Mouse (Mus musculus) ES-E14 (cell line): Measurements from ENCODE around the gene Cyth3. TPM values are rescaled to one million over a fixed set of nuclear protein-coding genes. Genes with fewer than 3 reads are reported as not detected.

Experiments
- DNase-seq: peaks from one replicate; pipeline ENCODE4 v3.0.0-alpha.2; 2013; ENCODE audit warnings: low read depth, low spot score
- H3K27ac ChIP-seq: 2 replicates; pipeline ENCODE4 v1.5.1; 2012; ENCODE audit warnings: low read depth, mild to moderate bottlenecking, low read length, moderate library complexity, mixed read lengths; ENCODE audit not compliant: poor library complexity, insufficient read depth, severe bottlenecking
- H3K36me3 ChIP-seq: 2 replicates; pipeline ENCODE4 v1.6.1; 2012; ENCODE audit warnings: mild to moderate bottlenecking, low read length, moderate library complexity, mixed read lengths; ENCODE audit not compliant: control insufficient read depth, poor library complexity, insufficient read depth, severe bottlenecking
- H3K4me1 ChIP-seq, 2 experiments: fragments of 150-350 bp in 1 of 2; sonication (generic) in 1 of 2; 2 replicates each; pipeline ENCODE4 v1.6.1; 2012; ENCODE audit warnings: low read length in 2 of 2, mild to moderate bottlenecking in 1 of 2, mixed read lengths in 1 of 2; ENCODE audit not compliant: control insufficient read depth in 2 of 2, insufficient read depth in 2 of 2, poor library complexity in 1 of 2
- H3K4me3 ChIP-seq, 2 experiments: fragments of 150-350 bp in 1 of 2; sonication (generic) in 1 of 2; 2 replicates each; pipeline ENCODE4 v1.5.1; 2012; ENCODE audit warnings: low read length in 2 of 2, low read depth in 1 of 2, mild to moderate bottlenecking in 1 of 2, mixed read lengths in 1 of 2; ENCODE audit not compliant: insufficient read depth in 1 of 2, poor library complexity in 1 of 2, severe bottlenecking in 1 of 2
- H3K9ac ChIP-seq: 2 replicates; pipeline ENCODE4 v1.6.1; 2012; ENCODE audit warnings: low read depth, mild to moderate bottlenecking, low read length, mixed read lengths; ENCODE audit not compliant: poor library complexity, insufficient read depth, severe bottlenecking
- H3K9me3 ChIP-seq: fragments of 150-350 bp; sonication (generic); 2 replicates; pipeline ENCODE4 v1.6.1; 2012; ENCODE audit warnings: low read depth, mild to moderate bottlenecking, low read length; ENCODE audit not compliant: control insufficient read depth, insufficient read depth
- CHD2 ChIP-seq: IDR thresholded peaks from 2 replicates; pipeline ENCODE4 v1.6.1; 2014; ENCODE audit warnings: mild to moderate bottlenecking, low read depth, low read length, inconsistent platforms
- HCFC1 ChIP-seq: IDR thresholded peaks from 2 replicates; pipeline ENCODE4 v1.6.1; 2012; ENCODE audit warnings: low read length, inconsistent platforms, borderline replicate concordance; ENCODE audit not compliant: insufficient read depth
- MAFK ChIP-seq: IDR thresholded peaks from 2 replicates; pipeline ENCODE4 v1.6.1; 2014; ENCODE audit warnings: mild to moderate bottlenecking, low read depth, low read length, inconsistent platforms; ENCODE audit not compliant: insufficient read depth
- ZC3H11A ChIP-seq: IDR thresholded peaks from 2 replicates; pipeline ENCODE4 v1.6.1; 2012; ENCODE audit warnings: low read depth, mild to moderate bottlenecking, inconsistent platforms, low read length, borderline replicate concordance
- ZNF384 ChIP-seq: IDR thresholded peaks from 2 replicates; pipeline ENCODE4 v1.6.1; 2012; ENCODE audit warnings: low read depth, low read length, inconsistent platforms
- in situ Hi-C, 2 experiments: fragments of 600-800 bp; cut with MboI; formaldehyde crosslinking; loops; one replicate each; pipeline ENCODE4 v1.15.1; 2025; ENCODE audit warnings: low sequenced_read_pairs in 2 of 2, inconsistent platforms in 1 of 2; ENCODE audit not compliant: unreplicated experiment in 2 of 2
- total RNA-seq: library from RNA; depleted of rRNA; stranded (reverse); fragments of 300-350 nt; gene quantifications from 2 replicates; pipeline ENCODE4 v1.2.3, GENCODE M21; 2012

Gene Cyth3
- total RNA-seq, 1 experiment = 11.0 TPM

GRCm38 (mm10) chr5:143620941-143621340 is 1.3 kb upstream of the Cyth3 start:
- Histone ChIP-seq H3K27ac (no peak overlapping the region), H3K9ac (no peak overlapping the region), H3K4me3 (no peak overlapping the region), H3K36me3 (no peaks in the 10 kb centered on the region), H3K4me1 (0 out of 4 replicates have a peak, but pooled peaks cover 0 to 3% of the 10 kb centered on the region in 2 experiments), H3K9me3 (no peaks in the 10 kb centered on the region)
- TF ChIP-seq ZNF384 (no peak), ZC3H11A (no peak), HCFC1 (no peak), CHD2 (no peak), MAFK (no peak)
- no peak for DNase-seq
- in situ Hi-C loops = no loop called here

GRCm38 (mm10) chr5:143622623-143623150 is 440 bp downstream of the Cyth3 start:
- no peak for TF ChIP-seq ZC3H11A
- no peak for TF ChIP-seq CHD2
- no peak for TF ChIP-seq HCFC1
- no peak for TF ChIP-seq ZNF384
- TF ChIP-seq MAFK = no peak
- H3K9me3 ChIP-seq = no peaks in the 10 kb centered on the region
- no peak overlapping the region for H3K27ac ChIP-seq
- in situ Hi-C loops = no loop called here
- no peaks in the 10 kb centered on the region for H3K36me3 ChIP-seq
- H3K9ac ChIP-seq = peak overlapping the region; percentile 79
- H3K4me1 ChIP-seq = 0 out of 4 replicates have a peak, but pooled peaks cover 0 to 3% of the 10 kb centered on the region in 2 experiments
- peak overlapping the region; percentile 85 to 88 for H3K4me3 ChIP-seq
- no peak for DNase-seq

GRCm38 (mm10) chr5:143623356-143624295 is 1.4 kb downstream of the Cyth3 start:
- H3K9me3 ChIP-seq = no peaks in the 10 kb centered on the region
- DNase-seq = no peak
- no peak overlapping the region for H3K9ac ChIP-seq
- H3K36me3 ChIP-seq = no peaks in the 10 kb centered on the region
- H3K27ac ChIP-seq = no peak overlapping the region
- TF ChIP-seq CHD2 = no peak
- TF ChIP-seq MAFK = no peak
- no peak for TF ChIP-seq ZC3H11A
- TF ChIP-seq HCFC1 = no peak
- TF ChIP-seq ZNF384 = no peak
- in situ Hi-C loops = no loop called here
- 0 out of 4 replicates have a peak, but pooled peaks cover 0 to 3% of the 10 kb centered on the region in 2 experiments for H3K4me1 ChIP-seq
- H3K4me3 ChIP-seq = peak overlapping the region in 1 of 2 experiments; percentile 88; a peak in 1 of 4 replicates

- in situ Hi-C loops = no loop called here
Measured at GRCm38 (mm10) chr5:143624449-143624848, 2.2 kb downstream of the Cyth3 start.

More at GRCm38 (mm10) chr5:143624449-143624848, 2.2 kb downstream of the Cyth3 start:
- Histone ChIP-seq H3K4me3 (no peak overlapping the region), H3K4me1 (0 out of 4 replicates have a peak, but pooled peaks cover 0 to 3% of the 10 kb centered on the region in 2 experiments), H3K36me3 (no peaks in the 10 kb centered on the region), H3K9ac (no peak overlapping the region), H3K9me3 (no peaks in the 10 kb centered on the region), H3K27ac (no peak overlapping the region)
- DNase-seq = no peak
- TF ChIP-seq ZNF384 = no peak
- no peak for TF ChIP-seq ZC3H11A
- TF ChIP-seq CHD2 = no peak
- TF ChIP-seq MAFK = no peak
- no peak for TF ChIP-seq HCFC1
